ENCODE assay signal across 8 mouse cellular contexts in genomic region chr5:122048686-122049663, GRCm38 (mm10). TPM values are rescaled to one million over a fixed set of nuclear protein-coding genes. Genes with fewer than 3 reads are reported as not detected.
DNase-seq lines count a peak whose midpoint lies in the region; ATAC-seq and TF ChIP-seq lines count a peak whose summit lies in the region.

No protein-coding gene starts in this region.

- no peaks in the 10 kb centered on the region for H3K9me3 ChIP-seq in intestine, embryonic 15.5 days
- H3K9me3 ChIP-seq in neural tube, embryonic 11.5 days (ENCODE audit: control insufficient read depth, low read length), result no peaks in the 10 kb centered on the region

- no peaks in the 10 kb centered on the region for H3K27me3 ChIP-seq in testis, adult 2 months (ENCODE audit: control insufficient read depth, insufficient read depth, low read length)
- peaks cover 28% of the 10 kb centered on the region for H3K27me3 ChIP-seq in intestine, embryonic 15.5 days (replicated peaks)
- peaks cover 20% of the 10 kb centered on the region for H3K27me3 ChIP-seq in neural tube, embryonic 11.5 days (ENCODE audit: control insufficient read depth, insufficient read depth, low read length)

- peak overlapping the region; percentile 80 for H3K4me3 ChIP-seq in testis, adult 2 months (ENCODE audit: control insufficient read depth, low read depth, low read length)
- peak overlapping the region; percentile 86 for H3K4me3 ChIP-seq in intestine, embryonic 15.5 days (replicated peaks)
- peak overlapping the region; percentile 79 for H3K4me3 ChIP-seq in neural tube, embryonic 11.5 days (ENCODE audit: low read depth, low read length)

- H3K9ac ChIP-seq in intestine, embryonic 15.5 days, result peak overlapping the region; percentile 67
- H3K9ac ChIP-seq in neural tube, embryonic 11.5 days (ENCODE audit: low read length), result peak overlapping the region; percentile 90

- TF ChIP-seq CTCF in testis, adult 2 months (IDR thresholded peaks at IDR 0.05; ENCODE audit: control insufficient read depth, insufficient read depth, insufficient replicate concordance, low read depth, low read length), result no peak

- H3K27ac ChIP-seq in testis, adult 2 months (ENCODE audit: control insufficient read depth, insufficient read depth, low read depth, low read length), result no peak overlapping the region
- H3K27ac ChIP-seq in intestine, embryonic 15.5 days, result 0 out of 2 replicates have a peak overlapping the region, but pooled peaks have one; percentile 79
- H3K27ac ChIP-seq in neural tube, embryonic 11.5 days (ENCODE audit: low read depth, low read length), result peak overlapping the region; percentile 91

- peak; percentile 38 for DNase-seq in cerebellum, adult 11 months
- no peak for DNase-seq in testis, postnatal 10 days (ENCODE audit: low spot score)
- DNase-seq in neural tube, embryonic 11.5 days (ENCODE audit: low spot score), result peak; percentile 40
- no peak for DNase-seq in gastrocnemius, postnatal 4 days (ENCODE audit: low spot score in 2 of 2)
- no peak for DNase-seq in thymus, postnatal 0 days (ENCODE audit: low spot score)

- peak overlapping the region; percentile 86 for H3K4me2 ChIP-seq in intestine, embryonic 15.5 days (replicated peaks)
- peak overlapping the region; percentile 73 for H3K4me2 ChIP-seq in neural tube, embryonic 11.5 days (ENCODE audit: low read depth)

- no peak for ATAC-seq in cerebellum, adult (ENCODE audit: insufficient number of reproducible peaks, low FRiP score, low TSS enrichment)
- 0 out of 2 replicates have a peak, but pooled peaks have one; percentile 2 for ATAC-seq in intestine, embryonic 15.5 days
- no peak; the same call in 1 of the 2 replicates for ATAC-seq in neural tube, embryonic 11.5 days (ENCODE audit: insufficient read depth, low FRiP score, low TSS enrichment)

- peaks cover 14% of the 10 kb centered on the region for H3K4me1 ChIP-seq in testis, adult 2 months (ENCODE audit: control insufficient read depth, insufficient read depth, low read length)
- H3K4me1 ChIP-seq in intestine, embryonic 15.5 days (replicated peaks), result peaks cover 31% of the 10 kb centered on the region
- peaks cover 26% of the 10 kb centered on the region for H3K4me1 ChIP-seq in neural tube, embryonic 11.5 days (ENCODE audit: control insufficient read depth, insufficient read depth, low read length)

- TF ChIP-seq POLR2A in testis, adult 2 months (IDR thresholded peaks at IDR 0.05; ENCODE audit: control insufficient read depth, low read depth, low read length), result no peak

- no peaks in the 10 kb centered on the region for H3K36me3 ChIP-seq in testis, adult 2 months (ENCODE audit: control insufficient read depth, insufficient read depth, low read length)
- H3K36me3 ChIP-seq in intestine, embryonic 15.5 days, result no peaks in the 10 kb centered on the region
- H3K36me3 ChIP-seq in neural tube, embryonic 11.5 days (ENCODE audit: control insufficient read depth, insufficient read depth, low read length), result no peaks in the 10 kb centered on the region

- 1% methylated on average over 52 of the region's 52 CpGs for WGBS in intestine, embryonic 15.5 days
- under 1% methylated on average over 52 of the region's 52 CpGs for WGBS in neural tube, embryonic 11.5 days

RNA-seq across cellular contexts. Expression of gene Cux2, which starts 0.9 kb away (rescaled TPM):
- polyA plus RNA-seq in testis, adult 2 months (2012; rRNA removed), result 7.5 and 9.1 TPM in 2 replicates
- 6.9 and 7.1 TPM in 2 replicates for polyA plus RNA-seq in intestine, embryonic 15.5 days (2015; fragmentation: Nextera tagmentation; extraction: Ambion mirVana)
- polyA plus RNA-seq in neural tube, embryonic 11.5 days (2014; fragmentation: Nextera tagmentation; extraction: Ambion mirVana), result 12.7 and 16.2 TPM in 2 replicates
- 1 to 10 TPM; 1.3 to 2.1 TPM for total RNA-seq in gastrocnemius, postnatal 4 days (2021)
- polyA plus RNA-seq in thymus, postnatal 0 days (2015; fragmentation: Nextera tagmentation; extraction: Ambion mirVana), result 0.14 and 0.17 TPM in 2 replicates

RNA-seq across cellular contexts. Expression of gene Myl2, which starts 51.8 kb away (rescaled TPM):
- 1.4 and 1.5 TPM in 2 replicates for polyA plus RNA-seq in testis, adult 2 months (2012; rRNA removed)
- 0.45 and 0.62 TPM in 2 replicates for polyA plus RNA-seq in intestine, embryonic 15.5 days (2015; fragmentation: Nextera tagmentation; extraction: Ambion mirVana)
- 9.2 and 13.7 TPM in 2 replicates for polyA plus RNA-seq in neural tube, embryonic 11.5 days (2014; fragmentation: Nextera tagmentation; extraction: Ambion mirVana)
- 100 to 1,000 TPM; 652 to 792 TPM for total RNA-seq in gastrocnemius, postnatal 4 days (2021)
- polyA plus RNA-seq in thymus, postnatal 0 days (2015; fragmentation: Nextera tagmentation; extraction: Ambion mirVana), result 1.3 and 1.7 TPM in 2 replicates

Comparison
In these comparisons a context has a peak if more than half of its experiments do, and no peak if none do; other contexts are left out.
1. DNase-seq: peak in cerebellum, adult 11 months (single experiment) and neural tube, embryonic 11.5 days (single experiment); none in testis, postnatal 10 days (single experiment), gastrocnemius, postnatal 4 days (0 of 2) and thymus, postnatal 0 days (single experiment).
2. Peak in every context shown above with its lines, with median percentiles within 50 percentile points of each other: H3K4me3 ChIP-seq.